Mouse (Mus musculus): ENCODE results near the gene Gda. TPM values are rescaled to one million over a fixed set of nuclear protein-coding genes. Genes with fewer than 3 reads are reported as not detected.

Gene Gda
- 0.11 TPM for polyA plus RNA-seq (2017; shearing (Covaris generic))

GRCm38 (mm10) chr19:21473345-21473744 is at the start of gene Gda:
Gene Gda, minus strand, starts transcription at chr19:21473445.

Other genes with a start within 250 kb of the Gda start
- gene Zfand5, start 201.2 kb downstream of the Gda start, polyA plus RNA-seq (2017; shearing (Covaris generic)) = 94.4 TPM
- 33.5 TPM for gene 1110059E24Rik, start 179.5 kb upstream of the Gda start, polyA plus RNA-seq (2017; shearing (Covaris generic))
- 45.7 TPM for gene Abhd17b, start 179.7 kb upstream of the Gda start, polyA plus RNA-seq (2017; shearing (Covaris generic))